Mouse (Mus musculus) layer of hippocampus, adult 18-20 months (tissue): ENCODE results near the gene Slc39a5. TPM values are rescaled to one million over a fixed set of nuclear protein-coding genes. Genes with fewer than 3 reads are reported as not detected.

ENCODE experiments used
- microRNA-seq, 2 experiments: library from miRNA; unstranded; fragments of <30 nt; microRNA quantifications; one replicate each; pipeline ENCODE4 v1.2.0; 2021
- total RNA-seq, 2 experiments: library from RNA; stranded (reverse); gene quantifications; 2 replicates each; pipeline ENCODE4 v1.2.3; 2021

The Slc39a5 gene
- total RNA-seq, 2 experiments from 2014 or later: 0.37 TPM; not detected in 1

Small RNA genes within 50 kb of the gene (microRNA-seq; reads per million reads assigned to microRNA genes)
- gene Gm25361 (0 reads per million in 2 experiments), gene Gm26308 (0 reads per million in 2 experiments), gene Mir6914 (0 to 0.49 reads per million in 2 experiments), gene Mir6915 (3.7 to 5.7 reads per million in 2 experiments)

Other genes with a start within 250 kb of the Slc39a5 start
- 10 to 100 TPM; 12.9 to 15.3 TPM for gene Rbms2, start 220.9 kb downstream of the Slc39a5 start, total RNA-seq
- 10 to 100 TPM; 19.6 to 19.7 TPM for gene Gls2, start 206.8 kb downstream of the Slc39a5 start, total RNA-seq
- 10 to 100 TPM; 10.1 to 10.2 TPM for gene Spryd4, start 189.4 kb downstream of the Slc39a5 start, total RNA-seq
- not detected for gene Mip, start 175.4 kb downstream of the Slc39a5 start, total RNA-seq
- 1 to 10 TPM; 4.1 to 4.6 TPM for gene Timeless, start 169.2 kb downstream of the Slc39a5 start, total RNA-seq
- gene Apon, start 147.1 kb downstream of the Slc39a5 start, total RNA-seq: not detected
- not detected for gene Apof, start 132.6 kb downstream of the Slc39a5 start, total RNA-seq
- 10 to 100 TPM; 32.0 to 32.1 TPM for gene Stat2, start 130.7 kb downstream of the Slc39a5 start, total RNA-seq
- gene Il23a, start 102.5 kb downstream of the Slc39a5 start, total RNA-seq: not detected
- 10 to 100 TPM; 12.9 to 13.2 TPM for gene Pan2, start 97.9 kb downstream of the Slc39a5 start, total RNA-seq
- 10 to 100 TPM; 79.5 to 88.1 TPM for gene Cnpy2, start 78.8 kb downstream of the Slc39a5 start, total RNA-seq
- gene Cs, start 63.5 kb downstream of the Slc39a5 start, total RNA-seq: 100 to 1,000 TPM; 227 to 229 TPM
- gene Coq10a, start 32.2 kb downstream of the Slc39a5 start, total RNA-seq: 10 to 100 TPM; 49.5 to 49.7 TPM
- gene Ankrd52, start 24.1 kb downstream of the Slc39a5 start, total RNA-seq: 10 to 100 TPM; 45.4 to 49.6 TPM
- 10 to 100 TPM; 96.5 to 98.5 TPM for gene Nabp2, start 10.3 kb upstream of the Slc39a5 start, total RNA-seq
- 10 to 100 TPM; 74.0 to 76.8 TPM for gene Rnf41, start 10.4 kb upstream of the Slc39a5 start, total RNA-seq
- gene Smarcc2, start 58.0 kb upstream of the Slc39a5 start, total RNA-seq: 100 to 1,000 TPM; 242 to 261 TPM
- gene Myl6, start 92.9 kb upstream of the Slc39a5 start, total RNA-seq: 100 to 1,000 TPM; 526 to 539 TPM
- 10 to 100 TPM; 20.7 to 21.2 TPM for gene Myl6b, start 97.5 kb upstream of the Slc39a5 start, total RNA-seq
- gene Esyt1, start 124.6 kb upstream of the Slc39a5 start, total RNA-seq: 1 to 10 TPM; 6.2 to 6.3 TPM
- gene Zc3h10, start 146.5 kb upstream of the Slc39a5 start, total RNA-seq: 10 to 100 TPM; 13.6 to 15.6 TPM
- 1,000 to 10,000 TPM; 1,532 to 1,582 TPM for gene Rpl41, start 148.1 kb upstream of the Slc39a5 start, total RNA-seq
- 10 to 100 TPM; 60.4 to 61.7 TPM for gene Pa2g4, start 164.8 kb upstream of the Slc39a5 start, total RNA-seq
- gene Erbb3, start 188.4 kb upstream of the Slc39a5 start, total RNA-seq: 1 to 10 TPM; 7.1 to 7.5 TPM
- 100 to 1,000 TPM; 273 to 330 TPM for gene Rps26, start 225.5 kb upstream of the Slc39a5 start, total RNA-seq
- gene Ikzf4, start 244.8 kb upstream of the Slc39a5 start, total RNA-seq: 10 to 100 TPM; 15.5 to 16.5 TPM